Mouse (Mus musculus) heart, adult 2 months (tissue): ENCODE data around the gene Mad1l1. TPM values are rescaled to one million over a fixed set of nuclear protein-coding genes. Genes with fewer than 3 reads are reported as not detected.

ENCODE experiments used
- DNase-seq, 2 experiments: peaks; one replicate each; pipeline ENCODE4 v3.0.0; 2021
- H3K27ac ChIP-seq: fragments of 200-600 bp; 2 replicates; pipeline ENCODE4 v1.8.1; 2022
- H3K27me3 ChIP-seq: fragments of 200-500 bp; 2 replicates; pipeline ENCODE4 v1.6.1; 2012; ENCODE audit warnings: mild to moderate bottlenecking, low read length, inconsistent platforms, mixed read lengths; ENCODE audit not compliant: control insufficient read depth, insufficient read depth
- H3K36me3 ChIP-seq: fragments of 200-500 bp; 2 replicates; pipeline ENCODE4 v1.6.1; 2012; ENCODE audit warnings: low read length, inconsistent platforms; ENCODE audit not compliant: control insufficient read depth, insufficient read depth
- H3K4me1 ChIP-seq: fragments of 200-500 bp; 2 replicates; pipeline ENCODE4 v1.6.1; 2011; ENCODE audit warnings: low read length; ENCODE audit not compliant: control insufficient read depth, insufficient read depth
- H3K4me3 ChIP-seq: fragments of 200-600 bp; 2 replicates; pipeline ENCODE4 v1.8.1; 2022
- H3K79me2 ChIP-seq: fragments of 200-500 bp; replicated peaks from 2 replicates; pipeline ENCODE4 v1.6.1; 2012; ENCODE audit warnings: mild to moderate bottlenecking, inconsistent platforms, low read length, moderate library complexity, mixed read lengths; ENCODE audit not compliant: control insufficient read depth, insufficient read depth
- H3K9ac ChIP-seq: fragments of 200-500 bp; 2 replicates; pipeline ENCODE4 v1.6.1; 2012; ENCODE audit warnings: low read depth, mild to moderate bottlenecking, control low read depth, inconsistent platforms, low read length, mixed read lengths
- CTCF ChIP-seq: fragments of 200-600 bp; IDR thresholded peaks from 2 replicates; pipeline ENCODE4 v1.8.1; 2022; ENCODE audit warnings: antibody characterized with exemption, mild to moderate bottlenecking, moderate library complexity
- EP300 ChIP-seq: fragments of 200-500 bp; IDR thresholded peaks from 2 replicates; pipeline ENCODE4 v1.6.1; 2011; ENCODE audit warnings: low read depth, low read length, control low read depth; ENCODE audit not compliant: insufficient read depth
- POLR2A ChIP-seq: fragments of 200-500 bp; IDR thresholded peaks from 2 replicates; pipeline ENCODE4 v1.6.1; 2011; ENCODE audit warnings: mild to moderate bottlenecking, low read depth, low read length, control low read depth; ENCODE audit not compliant: insufficient read depth
- WGBS: fragments of 180-500 bp; shearing (Covaris S2); methylation state at CpG from one replicate; pipeline ENCODE4 v1.1.7; 2018; 5-methylcytosine and 5-hydroxymethylcytosine counted together
- intact Hi-C: fragments of 180-260 bp; cut with DNase I; formaldehyde crosslinking; loops from one replicate; pipeline ENCODE4 v1.15.1; 2025
- polyA plus RNA-seq: library from polyadenylated mRNA; depleted of rRNA; stranded (reverse); fragments of >200 nt; gene quantifications from 2 replicates; pipeline ENCODE4 v1.2.3, GENCODE M21; 2012
- total RNA-seq, 2 experiments: library from RNA; stranded (reverse); gene quantifications; 2 replicates each; pipeline ENCODE4 v1.2.3; 2021

The Mad1l1 gene
- total and polyA plus RNA-seq, 3 experiments = 9.4 to 12.2 (median 10.1) TPM

- Histone ChIP-seq H3K27ac (no peak overlapping the region), H3K79me2 (no peaks in the 10 kb centered on the region), H3K36me3 (no peaks in the 10 kb centered on the region), H3K27me3 (no peaks in the 10 kb centered on the region), H3K4me1 (peaks cover 1% of the 10 kb centered on the region; the same call in 1 of the 2 replicates), H3K4me3 (no peak overlapping the region), H3K9ac (no peak overlapping the region)
- no peak for DNase-seq
- TF ChIP-seq CTCF (no peak), EP300 (no peak), POLR2A (no peak)
- intact Hi-C loops = no loop called here
Observed at GRCm38 (mm10) chr5:140066281-140066680, 255.1 kb downstream of the Mad1l1 start.

- Histone ChIP-seq H3K79me2 (no peaks in the 10 kb centered on the region), H3K4me1 (peaks cover 1% of the 10 kb centered on the region; the same call in 1 of the 2 replicates), H3K27me3 (no peaks in the 10 kb centered on the region), H3K27ac (no peak overlapping the region), H3K36me3 (no peaks in the 10 kb centered on the region), H3K9ac (no peak overlapping the region), H3K4me3 (no peak overlapping the region)
- WGBS = 94% methylated on average over 11 of the region's 11 CpGs
- intact Hi-C loops = no loop called here
- TF ChIP-seq EP300 (no peak), POLR2A (no peak), CTCF (no peak)
- no peak for DNase-seq
Observed at GRCm38 (mm10) chr5:140065281-140065945, 255.9 kb downstream of the Mad1l1 start.

- Histone ChIP-seq H3K36me3 (no peaks in the 10 kb centered on the region), H3K4me1 (peaks cover 1% of the 10 kb centered on the region; the same call in 1 of the 2 replicates), H3K79me2 (no peaks in the 10 kb centered on the region), H3K9ac (no peak overlapping the region), H3K27me3 (no peaks in the 10 kb centered on the region), H3K27ac (no peak overlapping the region), H3K4me3 (no peak overlapping the region)
- intact Hi-C loops = no loop called here
- DNase-seq = no peak
- WGBS = 92% methylated on average over 4 of the region's 4 CpGs
- TF ChIP-seq EP300 (no peak), POLR2A (no peak), CTCF (no peak)
Observed at GRCm38 (mm10) chr5:140064521-140064920, 256.8 kb downstream of the Mad1l1 start.

- TF ChIP-seq EP300 (no peak), CTCF (no peak), POLR2A (no peak)
- DNase-seq = no peak
- Histone ChIP-seq H3K27ac (no peak overlapping the region), H3K4me1 (peaks cover 1% of the 10 kb centered on the region; the same call in 1 of the 2 replicates), H3K4me3 (no peak overlapping the region), H3K36me3 (no peaks in the 10 kb centered on the region), H3K9ac (no peak overlapping the region), H3K79me2 (no peaks in the 10 kb centered on the region), H3K27me3 (no peaks in the 10 kb centered on the region)
- 90% methylated on average over 3 of the region's 3 CpGs for WGBS
- intact Hi-C loops = no loop called here
Observed at GRCm38 (mm10) chr5:140062828-140063227, 258.5 kb downstream of the Mad1l1 start.

GRCm38 (mm10) chr5:140062316-140062715, 259.0 kb downstream of the Mad1l1 start:
- Histone ChIP-seq H3K4me3 (no peak overlapping the region), H3K36me3 (no peaks in the 10 kb centered on the region), H3K79me2 (no peaks in the 10 kb centered on the region), H3K27ac (no peak overlapping the region), H3K9ac (no peak overlapping the region), H3K4me1 (peaks cover 1% of the 10 kb centered on the region; the same call in 1 of the 2 replicates), H3K27me3 (no peaks in the 10 kb centered on the region)
- no peak for DNase-seq
- intact Hi-C loops = no loop called here
- no peak for TF ChIP-seq POLR2A
- TF ChIP-seq EP300 = no peak
- TF ChIP-seq CTCF = no peak
- 41% methylated on average over 3 of the region's 3 CpGs for WGBS

GRCm38 (mm10) chr5:140061296-140061879, 260.0 kb downstream of the Mad1l1 start:
- TF ChIP-seq CTCF (no peak), POLR2A (no peak), EP300 (no peak)
- intact Hi-C loops = no loop called here
- no peak overlapping the region for H3K27ac ChIP-seq
- no peak overlapping the region for H3K4me3 ChIP-seq
- H3K36me3 ChIP-seq = no peaks in the 10 kb centered on the region
- WGBS = 61% methylated on average over 6 of the region's 6 CpGs
- peak in 1 of 2 experiments; percentile 36 for DNase-seq
- no peak overlapping the region for H3K9ac ChIP-seq
- H3K4me1 ChIP-seq = peaks cover 1% of the 10 kb centered on the region; the same call in 1 of the 2 replicates
- no peaks in the 10 kb centered on the region for H3K79me2 ChIP-seq
- no peaks in the 10 kb centered on the region for H3K27me3 ChIP-seq
